Mouse (Mus musculus) effector memory CD4-positive, alpha-beta T cell, adult 5 months (primary cell): Measurements from ENCODE around the gene Apbb2. TPM values are rescaled to one million over a fixed set of nuclear protein-coding genes. Genes with fewer than 3 reads are reported as not detected.

Experiments
- polyA plus RNA-seq: library from polyadenylated mRNA; unstranded; fragments of 100-300 nt; shearing (Covaris generic); gene quantifications from one replicate; pipeline ENCODE4 v1.2.1, GENCODE M21; 2017

The Apbb2 gene
- 2.7 TPM for polyA plus RNA-seq

GRCm38 (mm10) chr5:66618597-66618996, at the start of gene Apbb2:
TSS of gene Apbb2 (minus strand) at chr5:66618784.

GRCm38 (mm10) chr5:66259756-66260448, 358.7 kb downstream of the Apbb2 start, which contains the start of gene Nsun7:
TSS of gene Nsun7 (plus strand) at chr5:66259897.

Other genes with a start within 250 kb of the Apbb2 start
- not detected for gene Uchl1, start 57.3 kb upstream of the Apbb2 start, polyA plus RNA-seq
- gene Limch1, start 127.0 kb upstream of the Apbb2 start, polyA plus RNA-seq = not detected